Mouse (Mus musculus): ENCODE data around the gene Arpin. TPM values are rescaled to one million over a fixed set of nuclear protein-coding genes. Genes with fewer than 3 reads are reported as not detected.
A peak's percentile ranks its signal among the peaks of the same experiment; 100 is the strongest.

Gene Arpin
- polyA plus RNA-seq, 1 experiment from 2014 or later, result 30.5 TPM

DNA sequence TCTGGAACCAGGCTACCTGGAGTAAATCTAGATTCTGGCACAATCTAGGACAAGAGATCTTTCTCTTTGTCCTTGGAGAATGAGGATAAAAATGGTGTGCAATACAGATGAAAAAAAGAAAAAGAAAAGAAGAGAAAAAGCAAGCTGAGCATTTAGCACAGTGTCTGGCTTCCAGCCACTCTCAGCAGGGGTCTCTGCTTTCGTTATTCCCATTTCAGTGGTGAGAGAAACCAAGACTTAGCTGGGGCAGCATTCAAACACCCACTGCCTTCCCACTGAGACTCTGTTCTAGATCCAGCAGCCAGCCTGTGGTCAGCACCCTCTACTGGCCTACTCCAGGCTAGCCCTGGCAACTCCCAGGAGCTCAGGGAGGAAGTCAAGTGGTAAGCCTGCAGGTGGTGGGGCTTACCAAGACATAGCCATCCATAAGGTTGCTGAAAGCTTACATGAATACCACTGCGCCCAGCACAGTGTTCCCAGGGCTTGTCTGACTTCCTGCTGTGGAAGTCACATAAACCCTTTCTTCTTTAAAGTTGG lies 6.6 kb downstream of the Arpin start:
- no peaks in the 10 kb centered on the region for H3K9me3 ChIP-seq (replicated peaks)
- H3K4me1 ChIP-seq, result no peaks in the 10 kb centered on the region
- H3K4me2 ChIP-seq, result no peak overlapping the region
- ATAC-seq (replicated peaks; ENCODE audit: low FRiP score), result no peak
- peaks cover 47% of the 10 kb centered on the region for H3K36me3 ChIP-seq
- H3K27me3 ChIP-seq, result no peaks in the 10 kb centered on the region
- H3K27ac ChIP-seq, result no peak overlapping the region
- no peak overlapping the region for H3K9ac ChIP-seq
- WGBS, result 78% methylated on average over 2 of the region's 2 CpGs
- no peak overlapping the region for H3K4me3 ChIP-seq (replicated peaks)

- ATAC-seq (replicated peaks; ENCODE audit: low FRiP score), result peak; percentile 96
- Histone ChIP-seq H3K4me1 (peaks cover 7% of the 10 kb centered on the region), H3K9ac (peak within 1 kb of the TSS; percentile 82), H3K27me3 (no peaks in the 10 kb centered on the region), H3K9me3 (replicated peaks) (no peaks in the 10 kb centered on the region), H3K27ac (peak within 1 kb of the TSS; percentile 83), H3K36me3 (peaks cover 12% of the 10 kb centered on the region), H3K4me3 (replicated peaks) (peak within 1 kb of the TSS; percentile 95), H3K4me2 (peak within 1 kb of the TSS; percentile 71)
- under 1% methylated on average over 34 of the region's 34 CpGs for WGBS
These were observed 14.7 kb downstream of the Arpin start, which contains the start of gene Ap3s2 for GRCm38 (mm10) chr7:79920344-79920983. Gene Ap3s2 (minus strand): TSS chr7:79920649.

DNA sequence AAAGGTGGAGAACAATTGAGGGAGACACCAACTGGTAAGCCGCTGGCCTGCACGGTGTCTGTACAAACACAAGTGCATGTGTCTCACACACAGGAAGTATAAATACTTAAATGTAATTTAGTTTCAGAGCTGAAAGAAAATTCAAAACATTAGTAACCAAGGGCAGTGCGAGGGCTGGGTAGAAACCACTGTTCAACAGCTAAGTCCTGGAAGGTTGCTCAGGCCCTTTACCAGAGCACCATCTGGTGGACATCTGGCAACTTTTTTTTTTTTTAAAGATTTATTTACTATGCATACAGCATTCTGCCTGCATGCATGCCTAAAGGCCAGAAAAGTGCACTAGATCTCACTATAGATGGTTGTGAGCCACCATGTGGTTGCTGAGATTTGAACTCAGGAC lies 20.6 kb downstream of the Arpin start:
- no peak for ATAC-seq (replicated peaks; ENCODE audit: low FRiP score)
- no peak overlapping the region for H3K27ac ChIP-seq
- no peaks in the 10 kb centered on the region for H3K27me3 ChIP-seq
- H3K9ac ChIP-seq, result no peak overlapping the region
- 73% methylated on average over 3 of the region's 3 CpGs for WGBS
- peaks cover 2% of the 10 kb centered on the region for H3K4me1 ChIP-seq
- H3K4me3 ChIP-seq (replicated peaks), result no peak overlapping the region
- peaks cover 53% of the 10 kb centered on the region for H3K36me3 ChIP-seq
- H3K9me3 ChIP-seq (replicated peaks), result no peaks in the 10 kb centered on the region
- H3K4me2 ChIP-seq, result no peak overlapping the region

- no peak for ATAC-seq (replicated peaks; ENCODE audit: low FRiP score)
- H3K9ac ChIP-seq, result no peak overlapping the region
- WGBS, result 51% methylated on average over 2 of the region's 2 CpGs
- H3K4me3 ChIP-seq (replicated peaks), result no peak overlapping the region
- H3K4me2 ChIP-seq, result no peak overlapping the region
- H3K27ac ChIP-seq, result no peak overlapping the region
- H3K4me1 ChIP-seq, result no peaks in the 10 kb centered on the region
- H3K36me3 ChIP-seq, result peaks cover 69% of the 10 kb centered on the region
- H3K9me3 ChIP-seq (replicated peaks), result no peaks in the 10 kb centered on the region
- no peaks in the 10 kb centered on the region for H3K27me3 ChIP-seq
These were observed 27.8 kb downstream of the Arpin start for GRCm38 (mm10) chr7:79907356-79907755.

DNA sequence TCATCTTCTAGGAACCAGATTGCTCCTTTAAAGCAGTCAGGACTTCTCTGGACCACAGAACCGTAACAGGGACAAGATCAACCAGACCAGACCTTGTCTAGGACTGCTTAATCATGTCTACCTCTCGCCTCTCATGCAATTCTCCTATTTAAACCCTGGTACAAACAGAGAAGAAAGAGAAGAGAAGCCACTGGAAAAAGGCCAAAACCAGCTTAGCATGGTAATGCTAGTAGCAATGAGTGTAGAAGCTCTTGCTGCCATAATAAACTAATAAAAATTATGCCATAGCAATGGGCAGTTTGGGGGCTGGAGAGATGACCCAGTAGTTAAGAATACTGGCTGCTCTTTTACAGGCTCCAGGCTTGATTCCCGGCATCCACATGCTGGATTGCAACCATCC lies 28.2 kb downstream of the Arpin start:
- Histone ChIP-seq H3K36me3 (peaks cover 70% of the 10 kb centered on the region), H3K4me1 (no peaks in the 10 kb centered on the region)
- WGBS, result 84% methylated on average over 3 of the region's 3 CpGs

GRCm38 (mm10) chr7:79905193-79905592 lies 30.0 kb downstream of the Arpin start:
- WGBS, result 98% methylated on average over 4 of the region's 4 CpGs
- H3K27ac ChIP-seq, result no peak overlapping the region
- H3K4me2 ChIP-seq, result no peak overlapping the region
- no peaks in the 10 kb centered on the region for H3K9me3 ChIP-seq (replicated peaks)
- no peak overlapping the region for H3K4me3 ChIP-seq (replicated peaks)
- peaks cover 76% of the 10 kb centered on the region for H3K36me3 ChIP-seq
- no peak for ATAC-seq (replicated peaks; ENCODE audit: low FRiP score)
- no peaks in the 10 kb centered on the region for H3K4me1 ChIP-seq
- H3K27me3 ChIP-seq, result no peaks in the 10 kb centered on the region
- no peak overlapping the region for H3K9ac ChIP-seq

More for the DNA sequence above, 28.2 kb downstream of the Arpin start:
- Histone ChIP-seq H3K4me3 (replicated peaks) (no peak overlapping the region), H3K27me3 (no peaks in the 10 kb centered on the region), H3K9ac (no peak overlapping the region), H3K27ac (no peak overlapping the region), H3K9me3 (replicated peaks) (no peaks in the 10 kb centered on the region), H3K4me2 (no peak overlapping the region)
- ATAC-seq (replicated peaks; ENCODE audit: low FRiP score), result no peak

DNA sequence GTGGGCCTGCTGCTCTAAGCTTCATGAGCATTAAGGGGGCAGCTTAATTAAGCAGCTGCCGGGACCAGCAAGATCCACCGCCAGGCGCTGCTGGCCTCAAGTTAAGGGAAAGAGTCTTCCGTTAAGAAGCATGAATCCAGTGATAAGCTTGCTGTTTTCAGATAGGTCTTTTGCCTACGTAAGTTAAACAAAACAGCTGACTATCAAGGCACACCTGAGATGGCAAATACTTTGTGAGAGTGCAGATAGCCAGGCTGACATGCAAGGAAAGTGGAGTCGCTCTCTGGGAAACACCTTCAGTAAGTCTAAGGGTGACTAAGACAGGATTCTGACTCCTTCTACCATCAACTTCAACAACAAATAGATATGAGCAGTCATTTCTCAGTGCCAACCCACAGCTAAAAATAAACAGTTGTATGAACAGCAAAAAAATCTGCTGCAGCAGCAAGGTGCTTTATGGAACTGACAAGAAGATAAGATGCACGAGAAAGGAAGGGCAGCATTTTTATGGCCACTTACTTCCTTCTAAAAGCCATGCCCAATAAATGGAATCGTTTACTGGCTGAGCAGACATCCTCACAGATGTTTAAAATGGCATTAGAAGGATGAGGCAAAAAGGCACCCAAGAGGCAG lies 31.9 kb downstream of the Arpin start:
- Histone ChIP-seq H3K36me3 (peaks cover 74% of the 10 kb centered on the region), H3K9me3 (replicated peaks) (no peaks in the 10 kb centered on the region), H3K27ac (no peak overlapping the region), H3K27me3 (no peaks in the 10 kb centered on the region), H3K4me1 (no peaks in the 10 kb centered on the region), H3K4me2 (no peak overlapping the region), H3K9ac (no peak overlapping the region), H3K4me3 (replicated peaks) (no peak overlapping the region)
- ATAC-seq (replicated peaks; ENCODE audit: low FRiP score), result no peak
- WGBS, result 84% methylated on average over 8 of the region's 8 CpGs

- H3K9ac ChIP-seq, result no peak overlapping the region
- no peaks in the 10 kb centered on the region for H3K9me3 ChIP-seq (replicated peaks)
- no peaks in the 10 kb centered on the region for H3K4me1 ChIP-seq
- 93% methylated on average over 6 of the region's 6 CpGs for WGBS
- no peak overlapping the region for H3K27ac ChIP-seq
- H3K27me3 ChIP-seq, result no peaks in the 10 kb centered on the region
- peaks cover 65% of the 10 kb centered on the region for H3K36me3 ChIP-seq
- no peak for ATAC-seq (replicated peaks; ENCODE audit: low FRiP score)
- no peak overlapping the region for H3K4me2 ChIP-seq
- H3K4me3 ChIP-seq (replicated peaks), result no peak overlapping the region
These were observed 34.4 kb downstream of the Arpin start for GRCm38 (mm10) chr7:79900753-79901152.

GRCm38 (mm10) chr7:79895225-79895624 lies 39.9 kb downstream of the Arpin start:
- no peak; the same call in 1 of the 2 replicates for ATAC-seq (replicated peaks; ENCODE audit: low FRiP score)
- peaks cover 49% of the 10 kb centered on the region for H3K36me3 ChIP-seq
- no peak overlapping the region for H3K9ac ChIP-seq
- H3K4me1 ChIP-seq, result peaks cover 20% of the 10 kb centered on the region
- 0 out of 2 replicates have a peak overlapping the region, but pooled peaks have one; percentile 51 for H3K27ac ChIP-seq
- H3K4me2 ChIP-seq, result no peak overlapping the region
- no peaks in the 10 kb centered on the region for H3K27me3 ChIP-seq
- 67% methylated on average over 3 of the region's 3 CpGs for WGBS
- H3K4me3 ChIP-seq (replicated peaks), result no peak overlapping the region
- no peaks in the 10 kb centered on the region for H3K9me3 ChIP-seq (replicated peaks)

GRCm38 (mm10) chr7:79894790-79895189 lies 40.4 kb downstream of the Arpin start:
- Histone ChIP-seq H3K27me3 (no peaks in the 10 kb centered on the region), H3K9me3 (replicated peaks) (no peaks in the 10 kb centered on the region), H3K36me3 (peaks cover 45% of the 10 kb centered on the region), H3K4me2 (no peak overlapping the region), H3K27ac (peak overlapping the region; percentile 51; the same call in 1 of the 2 replicates), H3K4me3 (replicated peaks) (no peak overlapping the region), H3K4me1 (peaks cover 23% of the 10 kb centered on the region), H3K9ac (no peak overlapping the region)
- no peak for ATAC-seq (replicated peaks; ENCODE audit: low FRiP score)
- 89% methylated on average over 1 of the region's 1 CpGs for WGBS

DNA sequence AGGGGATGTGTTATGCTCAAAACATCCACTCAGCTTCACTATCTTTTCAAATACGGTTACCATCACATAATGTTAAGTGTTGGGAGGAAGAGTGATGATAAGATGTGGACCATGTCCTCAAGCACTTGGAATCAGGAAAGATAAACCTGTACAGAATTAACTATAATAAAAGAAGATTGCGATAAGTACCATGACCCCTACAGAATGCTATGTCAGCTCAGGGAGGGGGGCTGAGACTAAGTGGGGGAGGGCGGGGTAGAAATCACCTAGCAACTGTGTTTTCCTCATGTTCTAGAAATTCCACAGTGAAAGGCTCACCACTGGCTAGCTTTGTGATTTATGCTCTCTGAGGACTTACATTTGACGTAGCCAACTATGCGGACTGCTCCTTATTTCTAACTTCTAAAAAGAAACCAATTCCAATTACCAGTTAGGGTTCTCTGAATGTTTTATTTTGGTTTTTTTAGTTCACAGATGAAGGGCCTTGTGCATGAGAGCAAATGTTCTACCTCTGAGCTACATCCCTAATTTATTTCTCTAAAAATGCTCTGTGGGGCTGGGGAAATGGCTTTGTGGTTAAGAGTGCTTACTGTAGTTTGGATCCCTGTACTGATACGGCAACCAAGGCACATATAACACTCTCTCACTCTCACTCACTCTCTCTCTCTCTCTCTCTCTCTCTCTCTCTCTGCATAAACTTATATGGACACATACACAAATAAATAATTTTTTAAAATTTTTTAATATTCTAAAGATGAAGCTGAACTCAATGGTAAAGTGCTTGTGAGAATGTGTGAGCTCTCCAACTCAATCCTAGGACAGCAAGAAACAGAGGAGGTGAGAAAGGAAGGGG lies 42.4 kb downstream of the Arpin start:
- WGBS, result 64% methylated on average over 6 of the region's 6 CpGs
- H3K9ac ChIP-seq, result no peak overlapping the region
- H3K27me3 ChIP-seq, result no peaks in the 10 kb centered on the region
- H3K27ac ChIP-seq, result peak overlapping the region; percentile 62
- peaks cover 34% of the 10 kb centered on the region for H3K36me3 ChIP-seq
- peaks cover 29% of the 10 kb centered on the region for H3K4me1 ChIP-seq
- H3K4me2 ChIP-seq, result no peak overlapping the region
- no peaks in the 10 kb centered on the region for H3K9me3 ChIP-seq (replicated peaks)
- no peak for ATAC-seq (replicated peaks; ENCODE audit: low FRiP score)
- H3K4me3 ChIP-seq (replicated peaks), result no peak overlapping the region
